Mouse (Mus musculus): Measurements from ENCODE around the gene Cfap126.
A peak's percentile ranks its signal among the peaks of the same experiment; 100 is the strongest.

Gene Cfap126

DNA sequence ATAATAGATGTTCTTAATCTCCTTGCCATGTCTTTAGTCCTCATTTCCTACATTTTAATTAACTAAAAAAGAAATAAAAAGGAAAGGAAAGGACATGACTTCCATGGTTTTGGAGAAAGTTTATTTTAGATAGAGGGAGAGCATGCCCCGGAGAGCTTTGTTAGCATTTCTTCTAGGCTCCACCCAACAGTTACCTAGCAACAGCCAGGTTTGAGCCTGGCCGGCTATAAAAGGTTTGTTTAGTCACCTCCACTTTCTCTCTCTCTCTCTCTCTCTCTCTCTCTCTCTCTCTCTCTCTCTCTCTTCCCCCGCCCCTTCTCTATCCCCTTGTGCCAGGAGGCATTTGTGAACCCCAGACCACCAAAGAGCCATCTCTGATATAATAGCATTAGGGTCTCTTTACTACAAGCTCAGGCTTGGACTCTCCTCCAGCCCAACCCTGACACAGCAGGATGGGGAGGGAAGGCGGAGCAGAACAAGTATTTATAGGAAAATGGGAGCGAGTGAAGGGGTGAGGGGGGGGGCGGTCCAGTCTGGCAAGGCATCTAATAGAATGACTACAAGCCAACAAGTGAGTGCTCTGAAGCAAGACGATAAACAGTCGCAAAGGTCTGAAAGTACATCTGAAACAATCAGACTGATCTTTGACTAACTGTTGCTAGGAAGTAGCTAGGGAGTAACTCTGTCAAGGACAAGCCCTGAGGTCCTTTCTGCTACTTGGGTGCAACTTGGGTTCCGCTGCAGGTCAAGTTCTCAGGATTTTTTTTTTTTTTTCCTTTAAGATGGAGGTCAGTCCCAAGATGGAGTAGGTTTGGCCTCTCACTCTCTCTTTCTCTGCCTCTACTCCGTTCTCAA, 17.4 kb upstream of the Cfap126 start:
- no peak for DNase-seq (ENCODE audit: low read depth, low spot score)

DNA sequence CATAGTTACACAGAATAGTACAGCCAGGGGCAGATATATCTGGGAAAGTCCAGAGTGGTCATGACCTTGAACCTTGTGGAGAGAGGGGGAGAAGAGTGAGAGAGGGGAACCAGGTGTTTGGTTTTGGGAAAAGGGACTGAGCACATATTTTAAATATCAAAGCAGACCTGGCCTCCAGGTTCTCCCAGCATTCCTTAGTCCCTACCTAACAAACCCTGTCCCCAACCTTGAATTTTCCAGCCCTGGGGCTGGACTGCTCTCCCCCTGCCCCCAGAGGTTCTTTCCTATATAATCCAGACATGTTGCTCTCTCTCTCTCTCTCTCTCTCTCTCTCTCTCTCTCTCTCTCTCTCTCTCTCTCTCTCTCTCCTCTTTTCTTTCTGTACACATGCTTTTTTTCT, 16.6 kb upstream of the Cfap126 start:
- no peak for DNase-seq (ENCODE audit: low read depth, low spot score)

GRCm38 (mm10) chr1:171097612-171098011, 16.1 kb upstream of the Cfap126 start:
- no peak for DNase-seq (ENCODE audit: low read depth, low spot score)

DNA sequence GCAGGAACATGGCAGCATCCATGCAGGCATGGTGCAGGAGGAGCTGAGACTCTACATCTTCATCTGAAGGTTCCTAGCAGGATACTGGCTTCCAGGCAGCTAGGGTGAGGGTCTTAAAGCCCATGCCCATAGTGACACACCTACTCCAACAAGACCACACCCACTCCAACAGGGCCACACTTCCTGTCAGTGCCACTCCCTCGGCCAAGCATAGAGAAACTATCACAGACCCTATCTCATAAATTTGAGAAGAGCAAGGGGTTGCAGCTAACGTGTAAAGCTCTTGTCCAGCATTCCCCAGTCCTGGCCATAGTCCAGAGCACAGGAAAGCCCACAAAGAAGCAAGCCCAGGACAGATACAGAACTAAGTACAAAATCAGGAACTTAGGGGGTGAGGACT, 12.7 kb upstream of the Cfap126 start:
- DNase-seq (ENCODE audit: low read depth, low spot score), result no peak

DNA sequence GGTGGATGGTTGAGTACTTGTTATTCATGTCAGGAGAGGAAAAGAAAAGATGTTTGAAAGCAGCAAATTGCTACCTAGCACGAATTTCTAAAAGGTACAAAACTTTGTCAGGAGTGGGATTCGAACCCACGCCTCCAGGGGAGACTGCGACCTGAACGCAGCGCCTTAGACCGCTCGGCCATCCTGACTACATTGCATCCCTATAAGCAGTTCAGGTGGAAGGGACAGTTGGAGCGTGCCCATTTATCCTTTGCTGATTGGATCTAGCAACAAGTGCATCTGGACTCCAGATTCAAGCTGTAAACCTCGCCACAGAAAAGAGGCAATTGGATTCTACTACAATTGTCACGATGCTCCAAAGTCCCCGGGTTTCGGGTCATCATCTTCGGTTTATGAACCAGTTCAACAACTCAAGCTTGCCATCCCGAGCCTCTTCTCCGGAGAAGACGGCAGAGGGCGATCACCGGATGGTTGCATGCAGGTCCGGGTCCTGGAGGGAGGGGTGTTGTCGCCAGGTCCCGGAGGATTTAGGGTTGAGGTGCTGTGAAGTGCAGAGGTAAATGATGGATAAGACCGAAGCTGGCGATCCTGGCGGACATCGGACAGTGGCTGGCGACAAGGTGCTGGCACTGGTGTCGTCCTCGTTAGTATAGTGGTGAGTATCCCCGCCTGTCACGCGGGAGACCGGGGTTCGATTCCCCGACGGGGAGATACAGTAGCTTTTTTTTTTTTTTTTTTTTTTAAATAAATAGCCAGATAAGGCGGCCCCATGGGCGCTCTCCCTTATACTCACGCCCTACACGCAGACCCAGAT, 11.8 kb upstream of the Cfap126 start:
- peak; percentile 67 for DNase-seq (ENCODE audit: low read depth, low spot score)

DNA sequence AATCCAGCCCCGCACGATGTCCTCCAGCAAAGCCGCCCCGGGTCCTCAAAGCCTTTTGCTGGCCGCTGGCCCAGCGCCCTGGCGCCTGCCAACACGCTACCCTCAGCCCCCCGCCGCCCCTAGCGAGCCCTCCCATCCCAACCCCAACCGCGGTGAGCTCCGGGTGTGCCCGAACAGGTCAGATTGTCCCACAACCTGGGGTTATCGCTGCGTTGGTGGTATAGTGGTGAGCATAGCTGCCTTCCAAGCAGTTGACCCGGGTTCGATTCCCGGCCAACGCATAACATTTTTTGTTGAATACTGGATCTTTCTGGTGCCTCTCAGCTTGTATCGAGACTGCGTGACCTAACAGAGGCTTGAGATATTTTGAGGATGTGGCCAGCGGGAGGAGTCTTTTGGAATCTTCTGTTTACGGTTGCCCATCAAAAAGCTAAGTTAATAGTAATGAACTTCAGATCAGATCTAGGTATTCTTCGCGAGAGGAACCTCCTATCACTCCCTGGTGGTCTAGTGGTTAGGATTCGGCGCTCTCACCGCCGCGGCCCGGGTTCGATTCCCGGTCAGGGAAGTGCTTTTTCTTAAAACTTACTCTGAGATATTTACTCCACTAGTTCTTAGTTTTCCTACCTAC, 11.1 kb upstream of the Cfap126 start:
- peak; percentile 69 for DNase-seq (ENCODE audit: low read depth, low spot score)

- no peak for DNase-seq (ENCODE audit: low read depth, low spot score)
Observed at GRCm38 (mm10) chr1:171103179-171103840, 10.4 kb upstream of the Cfap126 start.

DNA sequence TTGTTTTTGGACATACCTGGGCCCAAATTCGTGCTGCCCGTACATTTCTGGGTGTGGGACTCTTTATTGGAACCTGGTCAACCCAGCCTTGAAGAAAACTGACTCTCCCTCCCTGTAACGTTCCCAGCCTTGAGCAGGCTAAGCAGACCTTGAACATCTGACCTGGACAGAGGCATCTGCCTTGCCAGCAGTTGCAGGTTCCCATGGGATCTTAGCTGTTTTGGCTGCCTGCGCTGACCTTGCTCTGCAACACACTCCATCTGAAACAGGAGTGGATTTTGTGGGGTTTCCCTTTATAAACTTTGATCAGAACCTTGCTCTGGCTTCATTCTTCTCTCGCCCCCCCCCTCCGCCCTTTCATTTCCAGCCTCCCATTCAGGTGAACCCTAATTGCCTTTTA, 8.5 kb upstream of the Cfap126 start:
- no peak for DNase-seq (ENCODE audit: low read depth, low spot score)

GRCm38 (mm10) chr1:171109620-171110019, 4.1 kb upstream of the Cfap126 start:
- DNase-seq (ENCODE audit: low read depth, low spot score), result no peak

GRCm38 (mm10) chr1:171110659-171111019, 3.1 kb upstream of the Cfap126 start:
- DNase-seq (ENCODE audit: low read depth, low spot score), result no peak

GRCm38 (mm10) chr1:171111020-171111780, 2.5 kb upstream of the Cfap126 start:
- peak; percentile 86 for DNase-seq (ENCODE audit: low read depth, low spot score)

GRCm38 (mm10) chr1:171111781-171112575, 1.7 kb upstream of the Cfap126 start:
- no peak for DNase-seq (ENCODE audit: low read depth, low spot score)

DNA sequence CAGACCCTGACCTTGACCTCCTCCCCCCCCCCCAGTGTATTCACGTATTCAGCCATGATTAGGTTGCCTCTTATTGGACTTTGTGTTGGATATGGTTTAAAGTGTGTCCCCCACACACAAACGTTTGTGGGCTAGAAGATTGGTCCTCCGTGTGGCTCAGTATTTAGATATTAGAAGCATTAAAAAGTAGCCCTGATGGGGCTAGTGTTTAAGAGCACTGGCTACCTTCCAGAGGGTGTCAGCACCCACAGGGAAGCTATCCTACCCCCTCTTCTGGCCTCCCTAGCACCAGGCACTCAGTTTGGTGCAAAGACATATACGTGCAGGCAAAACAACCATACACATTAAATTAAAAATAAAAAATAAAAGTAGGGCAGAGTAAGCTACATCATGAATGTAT, 732 bp upstream of the Cfap126 start:
- no peak for DNase-seq (ENCODE audit: low read depth, low spot score)

DNA sequence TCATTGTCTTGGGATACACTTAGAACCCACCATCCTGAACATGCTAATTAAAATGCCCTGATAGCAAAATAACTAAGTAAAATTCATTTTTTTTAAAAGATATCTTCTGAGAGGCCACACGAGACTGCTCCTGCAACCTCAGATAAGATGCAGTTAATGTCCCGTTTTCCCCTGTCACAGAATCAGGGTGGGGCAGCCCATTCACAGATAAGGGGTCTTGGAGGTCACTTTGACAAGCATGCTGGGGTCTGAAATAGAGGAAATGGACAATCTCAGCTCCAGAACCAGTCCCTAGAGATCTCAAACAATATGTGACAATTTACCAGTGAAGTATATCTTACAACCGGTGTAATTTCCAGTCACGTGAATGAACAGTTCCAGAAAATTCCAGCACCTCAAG, 2.6 kb downstream of the Cfap126 start:
- DNase-seq (ENCODE audit: low read depth, low spot score), result no peak

- peak; percentile 81 for DNase-seq (ENCODE audit: low read depth, low spot score)
Observed at GRCm38 (mm10) chr1:171118269-171118684, 4.6 kb downstream of the Cfap126 start.

GRCm38 (mm10) chr1:171118996-171119395, 5.3 kb downstream of the Cfap126 start:
- DNase-seq (ENCODE audit: low read depth, low spot score), result no peak

- no peak for DNase-seq (ENCODE audit: low read depth, low spot score)
Observed at GRCm38 (mm10) chr1:171119405-171119804, 5.7 kb downstream of the Cfap126 start.

DNA sequence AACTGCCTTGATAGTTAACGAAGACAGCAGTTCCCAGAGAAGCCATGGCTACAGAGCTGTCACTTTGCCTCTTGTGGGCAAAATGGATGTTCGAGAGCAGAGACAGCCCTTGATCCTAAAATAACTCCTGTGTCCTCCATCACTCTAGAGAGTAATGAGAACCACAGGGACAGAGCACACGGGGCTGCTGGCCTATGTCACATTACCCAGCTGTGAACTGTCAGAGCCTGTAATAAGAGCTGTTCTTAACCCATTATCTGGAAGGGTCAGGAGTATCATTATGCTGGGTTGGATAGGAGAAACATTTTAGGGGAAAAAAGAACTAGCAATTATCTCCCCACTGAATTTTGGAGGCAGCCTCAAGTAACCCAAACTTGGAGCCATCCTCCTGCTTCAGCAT, 7.2 kb downstream of the Cfap126 start:
- no peak for DNase-seq (ENCODE audit: low read depth, low spot score)

GRCm38 (mm10) chr1:171121839-171122238, 8.1 kb downstream of the Cfap126 start:
- DNase-seq (ENCODE audit: low read depth, low spot score), result no peak

DNA sequence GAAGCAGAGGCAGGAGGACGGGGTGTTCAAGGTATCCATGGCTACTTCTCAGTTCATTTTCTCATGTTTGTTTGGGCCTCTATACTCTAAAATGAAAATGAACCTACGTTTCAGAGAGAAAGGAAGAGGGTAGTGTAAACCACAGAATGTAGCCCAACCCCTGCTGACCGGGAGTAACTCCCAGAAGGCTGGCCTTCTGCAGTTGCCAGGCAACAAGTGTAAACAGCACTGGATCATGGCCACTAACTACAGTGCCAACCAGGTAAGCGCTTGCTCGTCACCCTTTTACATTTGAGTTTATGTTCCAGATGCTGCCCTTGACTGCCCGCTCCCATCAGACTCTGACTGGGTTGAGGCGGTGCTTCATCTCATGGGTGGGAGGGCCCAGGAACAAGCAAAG, 9.2 kb downstream of the Cfap126 start:
- DNase-seq (ENCODE audit: low read depth, low spot score), result no peak

All from c-Kit-negative CD71-positive TER-119-positive erythroid progenitor cells, embryonic 14.5 days (primary cell).